Mouse (Mus musculus) hematopoietic stem cell, adult 5-6 weeks (primary cell): Measurements from ENCODE around the gene Fbln5. TPM values are rescaled to one million over a fixed set of nuclear protein-coding genes. Genes with fewer than 3 reads are reported as not detected.

ENCODE experiments used
- ATAC-seq, 2 experiments: fragments of 125-278 bp in 1 of 2; replicated peaks in 1 of 2; 2 replicates each; pipeline ENCODE4 v1.8.0; 2016 to 2017; ENCODE audit warnings: inconsistent platforms in 2 of 2, mild to moderate bottlenecking in 2 of 2, moderate number of reproducible peaks in 2 of 2, low read depth in 1 of 2, moderate TSS enrichment in 1 of 2; ENCODE audit not compliant: low FRiP score in 2 of 2, poor library complexity in 2 of 2, severe bottlenecking in 2 of 2, insufficient read depth in 1 of 2, low TSS enrichment in 1 of 2
- total RNA-seq: library from RNA; stranded (forward); fragments of 172-1452, 232-1000 nt; gene quantifications from 2 replicates; pipeline ENCODE4 v1.2.3, GENCODE M21; 2017

Gene Fbln5
- total RNA-seq, 1 experiment from 2014 or later: not detected

- ATAC-seq: no peak
These were observed 44.7 kb downstream of the Fbln5 start for GRCm38 (mm10) chr12:101774116-101774515.

- no peak for ATAC-seq
These were observed 45.9 kb downstream of the Fbln5 start for GRCm38 (mm10) chr12:101772962-101773361.

- ATAC-seq: no peak
These were observed 48.4 kb downstream of the Fbln5 start for GRCm38 (mm10) chr12:101770283-101771015.

DNA sequence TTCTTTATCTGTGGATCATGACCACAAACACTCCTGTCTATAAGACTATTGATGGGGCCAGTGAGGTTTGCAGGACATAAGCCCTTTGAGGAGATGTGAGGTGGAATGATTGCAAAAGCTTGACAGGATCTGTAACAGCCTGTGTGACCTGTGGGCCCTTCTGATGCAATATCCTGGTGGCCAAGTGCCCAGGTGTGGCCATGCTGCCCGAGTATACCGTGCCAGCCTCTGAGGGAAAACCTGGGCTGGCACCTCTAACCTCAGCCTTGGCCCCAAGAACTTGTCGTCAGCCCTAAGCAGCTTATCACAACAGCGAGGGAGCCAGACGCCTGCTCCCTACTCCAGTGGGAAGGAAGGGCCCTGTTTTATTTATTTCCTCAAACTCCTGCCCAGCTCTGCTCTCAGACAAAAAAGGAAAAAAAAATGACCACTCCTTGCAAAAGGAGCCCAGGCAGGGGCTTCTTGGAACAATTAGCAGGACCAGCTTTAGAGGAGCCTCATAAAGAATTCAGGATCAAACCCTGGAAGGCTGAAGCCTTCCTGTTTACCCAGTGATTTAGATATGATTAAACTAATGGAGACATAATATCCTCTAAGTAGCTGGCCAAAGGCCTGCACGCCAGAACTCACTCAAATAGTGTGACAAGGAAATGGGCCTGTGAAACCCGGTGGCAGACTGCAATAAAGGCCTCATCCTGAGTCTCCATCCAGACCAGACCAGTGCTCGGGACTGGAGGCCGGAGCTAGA is 51.4 kb downstream of the Fbln5 start:
- ATAC-seq: peak; percentile 32 to 34

DNA sequence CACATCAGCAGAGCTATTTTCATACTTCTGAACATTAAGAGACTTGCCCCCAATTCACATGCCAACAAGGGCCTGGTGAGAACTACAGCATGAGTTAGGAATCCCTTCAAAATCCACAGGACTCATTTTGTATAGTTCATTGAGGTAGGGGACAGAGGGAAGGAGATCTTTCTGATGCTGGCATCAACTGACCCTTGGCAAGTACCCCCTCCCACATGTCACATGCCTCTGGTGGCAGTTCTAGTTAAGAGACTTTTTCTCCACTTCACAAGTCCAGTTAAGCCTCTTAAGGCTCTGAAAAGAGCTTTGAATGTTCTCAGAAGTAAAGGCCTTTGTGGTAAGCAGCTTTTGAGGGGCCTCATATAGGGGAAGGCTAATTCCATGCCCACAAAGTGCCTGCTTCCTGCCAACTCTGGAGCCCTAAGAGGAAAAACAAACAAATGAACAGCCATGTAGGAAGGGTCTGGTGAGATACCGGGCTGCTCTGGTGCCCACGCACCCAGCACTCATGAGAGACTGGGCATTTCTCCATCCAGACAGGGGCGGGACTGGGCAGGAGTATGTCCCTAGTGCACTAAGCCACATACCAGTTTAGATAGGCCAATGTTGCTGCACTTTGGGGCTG is 52.5 kb downstream of the Fbln5 start:
- ATAC-seq: peak; percentile 75 to 86

GRCm38 (mm10) chr12:101764870-101765269 is 54.0 kb downstream of the Fbln5 start:
- ATAC-seq: no peak

DNA sequence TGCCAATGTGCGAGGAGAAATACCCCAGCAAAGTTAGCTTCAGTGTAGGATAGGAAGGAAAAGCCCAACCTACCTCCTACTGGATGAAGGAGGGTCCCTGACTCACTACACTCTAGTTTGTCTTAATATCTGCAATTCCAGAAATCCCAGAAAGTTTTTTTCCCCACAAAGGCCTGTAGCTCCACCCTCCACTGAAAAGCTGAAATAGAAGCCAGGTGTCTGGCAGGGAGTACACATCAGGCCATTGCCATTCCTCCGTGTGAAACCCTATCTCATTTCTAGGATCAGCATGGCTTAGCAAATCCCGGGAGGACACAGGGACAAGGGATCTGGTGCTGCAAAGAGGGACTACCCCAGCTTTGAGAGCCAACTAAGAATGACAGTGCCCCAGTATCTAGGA is 55.8 kb downstream of the Fbln5 start:
- no peak for ATAC-seq

GRCm38 (mm10) chr12:101762054-101762453 is 56.8 kb downstream of the Fbln5 start:
- ATAC-seq: no peak

DNA sequence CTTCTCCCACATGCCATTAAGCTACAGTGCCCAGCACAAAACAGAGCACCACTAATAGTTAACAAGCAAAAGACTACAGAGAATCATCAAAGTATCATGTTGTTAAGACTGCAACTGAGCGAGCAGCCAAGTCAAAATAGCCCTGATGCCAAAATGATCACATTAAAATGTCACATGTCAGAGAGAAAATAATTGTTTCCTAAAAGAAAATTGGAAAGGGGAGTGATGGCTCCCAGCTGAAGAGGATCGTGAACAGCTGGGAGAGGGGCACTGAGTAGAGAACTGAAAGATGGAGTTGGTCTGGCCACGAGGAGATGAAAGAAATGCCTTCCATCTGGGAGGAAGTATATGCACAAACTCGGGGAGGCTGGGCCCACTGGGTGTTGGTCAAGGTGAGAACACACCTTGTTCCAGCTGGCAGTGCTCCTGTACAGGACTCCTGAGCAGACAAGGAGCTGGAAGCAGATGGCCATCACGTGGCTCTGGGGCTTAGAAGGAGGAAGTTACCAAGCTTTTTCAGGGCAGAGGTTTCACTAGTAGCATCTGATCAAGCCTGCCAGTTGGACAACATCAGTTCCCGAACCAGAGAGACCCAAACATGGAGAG is 59.3 kb downstream of the Fbln5 start:
- ATAC-seq: 0 out of 4 replicates have a peak, but pooled peaks of 1 of the 2 experiments have one; percentile 12

DNA sequence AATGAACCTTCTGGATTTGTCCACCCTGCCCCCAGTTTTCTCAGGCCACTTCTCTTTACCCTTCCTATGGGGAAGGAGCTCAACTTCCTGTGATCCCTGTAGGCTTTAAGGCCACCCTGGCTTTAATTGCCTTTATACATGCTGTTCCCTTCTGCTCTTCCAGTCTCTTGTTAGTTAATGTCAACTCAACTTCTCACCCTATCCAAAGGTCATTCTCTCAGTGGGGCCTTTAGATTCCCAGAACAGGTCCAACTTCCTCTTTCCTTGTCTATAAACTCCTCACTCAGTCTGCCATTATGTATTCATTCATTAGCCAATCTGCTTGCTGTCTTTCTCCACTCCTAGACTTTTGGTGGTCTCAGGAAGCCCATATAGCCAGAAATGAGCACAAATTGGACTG is 60.2 kb downstream of the Fbln5 start:
- ATAC-seq: no peak

GRCm38 (mm10) chr12:101742375-101742774 is 76.5 kb downstream of the Fbln5 start:
- no peak for ATAC-seq

- ATAC-seq: peak in 1 of 2 experiments; percentile 17; a peak in 1 of 4 replicates
These were observed 78.4 kb downstream of the Fbln5 start for GRCm38 (mm10) chr12:101740486-101740885.

DNA sequence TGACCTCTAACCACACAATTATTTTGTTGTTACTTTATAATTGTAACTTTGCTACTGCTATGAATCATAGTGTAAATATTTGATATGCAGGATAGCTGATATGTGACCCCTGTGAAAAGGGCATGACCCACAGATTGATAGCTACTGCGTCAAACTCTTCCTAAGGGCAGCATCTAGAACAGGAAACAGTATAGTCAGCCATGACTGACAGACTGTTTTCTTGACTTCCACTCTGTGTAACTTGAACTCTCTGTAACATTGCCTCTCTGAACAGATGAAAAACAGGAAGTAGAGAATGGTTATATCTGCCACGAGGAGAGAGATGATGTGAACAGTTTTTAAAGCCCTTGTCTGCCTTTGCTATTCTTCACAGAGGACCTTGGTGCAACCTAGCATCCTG is 78.8 kb downstream of the Fbln5 start:
- ATAC-seq: peak; percentile 62 to 81

DNA sequence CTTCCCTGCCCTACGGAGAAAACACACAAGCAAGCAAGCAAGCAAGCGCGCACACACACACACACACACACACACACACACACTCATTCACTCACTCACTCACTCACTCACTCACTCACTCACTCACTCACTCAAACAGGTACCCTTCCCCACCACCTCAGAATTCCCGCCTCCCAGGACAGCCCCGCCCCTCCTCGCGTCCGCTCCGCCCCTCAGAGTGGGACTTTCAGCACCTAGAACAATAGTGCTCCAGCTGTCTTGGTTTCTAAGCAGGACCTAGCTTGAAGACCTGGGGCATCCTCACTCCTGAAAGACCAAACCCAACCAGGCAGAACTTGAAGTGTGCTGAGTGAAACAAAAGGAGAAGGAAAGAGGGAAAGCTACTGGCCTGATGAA is 100.1 kb downstream of the Fbln5 start:
- ATAC-seq: peak; percentile 47 to 61

- ATAC-seq: peak; percentile 92 to 95
These were observed 100.7 kb downstream of the Fbln5 start, which contains the start of gene Tc2n for GRCm38 (mm10) chr12:101718054-101718754. TSS of gene Tc2n (minus strand) at chr12:101718523.

GRCm38 (mm10) chr12:101699176-101699575 is 119.7 kb downstream of the Fbln5 start:
- ATAC-seq: no peak
